In the genomic region with DNA sequence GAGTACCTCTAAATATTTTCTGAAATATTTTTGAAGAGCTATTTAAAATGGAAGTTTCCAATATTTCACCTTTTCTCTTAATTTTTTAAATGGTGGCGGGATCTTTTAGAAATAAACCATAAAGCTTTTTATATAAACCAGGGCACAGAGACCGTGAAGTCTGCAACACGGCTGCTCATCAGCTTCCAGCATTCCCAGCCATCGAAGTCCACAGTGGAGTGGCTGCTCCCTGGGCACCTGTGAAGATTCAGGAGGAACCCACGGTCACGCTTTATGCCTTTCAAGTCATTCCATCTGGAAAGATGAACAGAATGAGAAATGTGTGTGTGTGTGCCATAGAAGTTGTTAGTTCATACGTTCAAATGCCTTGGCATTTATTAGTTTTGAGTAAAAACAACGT, we compare ENCODE assay signal across 8 mouse cellular contexts. TPM values are rescaled to one million over a fixed set of nuclear protein-coding genes. Genes with fewer than 3 reads are reported as not detected.
A peak's percentile ranks its signal among the peaks of the same experiment; 100 is the strongest.
DNase-seq lines count a peak whose midpoint lies in the region; ATAC-seq lines count a peak whose summit lies in the region.

No protein-coding gene starts in this region.

- ATAC-seq in erythroblast, adult 5-6 weeks (replicated peaks; ENCODE audit: low FRiP score, poor library complexity, severe bottlenecking), result no peak
- ATAC-seq in forebrain, embryonic 13.5 days, result no peak
- ATAC-seq in liver, embryonic 12.5 days, result no peak

- H3K27ac ChIP-seq in forebrain, embryonic 13.5 days, result no peak overlapping the region
- H3K27ac ChIP-seq in liver, embryonic 12.5 days, result no peak overlapping the region

- no peaks in the 10 kb centered on the region for H3K36me3 ChIP-seq in erythroblast, embryonic 14.5 days (ENCODE audit: control insufficient read depth)
- no peaks in the 10 kb centered on the region for H3K36me3 ChIP-seq in forebrain, embryonic 13.5 days (ENCODE audit: poor library complexity, severe bottlenecking)
- H3K36me3 ChIP-seq in liver, embryonic 12.5 days, result no peaks in the 10 kb centered on the region

- 53% methylated on average over 8 of the region's 8 CpGs for WGBS in forebrain, embryonic 13.5 days
- WGBS in liver, embryonic 12.5 days (ENCODE audit: insufficient replicate concordance), result 35% methylated on average over 8 of the region's 8 CpGs

- peak overlapping the region; percentile 63 for H3K4me3 ChIP-seq in erythroblast, embryonic 14.5 days (replicated peaks)
- peak overlapping the region; percentile 55 for H3K4me3 ChIP-seq in forebrain, embryonic 13.5 days
- peak overlapping the region; percentile 64 for H3K4me3 ChIP-seq in liver, embryonic 12.5 days

- peak; percentile 9 for DNase-seq in 3134 (ENCODE audit: extremely low read depth, insufficient read length, low spot score)
- DNase-seq in T-cell, adult 2 months (ENCODE audit: low spot score), result no peak
- no peak for DNase-seq in gastrocnemius, postnatal 25 days
- no peak for DNase-seq in kidney, postnatal 10 days

- no peaks in the 10 kb centered on the region for H3K9me3 ChIP-seq in erythroblast, embryonic 14.5 days (ENCODE audit: control insufficient read depth, low read length)
- no peaks in the 10 kb centered on the region for H3K9me3 ChIP-seq in forebrain, embryonic 13.5 days (replicated peaks)
- H3K9me3 ChIP-seq in liver, embryonic 12.5 days (replicated peaks), result no peaks in the 10 kb centered on the region

- H3K4me1 ChIP-seq in erythroblast, embryonic 14.5 days (ENCODE audit: control insufficient read depth), result peaks cover 17% of the 10 kb centered on the region
- peaks cover 13% of the 10 kb centered on the region for H3K4me1 ChIP-seq in forebrain, embryonic 13.5 days
- peaks cover 20% of the 10 kb centered on the region for H3K4me1 ChIP-seq in liver, embryonic 12.5 days

- peak overlapping the region; percentile 47 for H3K9ac ChIP-seq in forebrain, embryonic 13.5 days
- peak overlapping the region; percentile 67 for H3K9ac ChIP-seq in liver, embryonic 12.5 days

- H3K4me2 ChIP-seq in forebrain, embryonic 13.5 days, result peak overlapping the region; percentile 58
- H3K4me2 ChIP-seq in liver, embryonic 12.5 days, result peak overlapping the region; percentile 79

- no peaks in the 10 kb centered on the region for H3K27me3 ChIP-seq in erythroblast, embryonic 14.5 days (ENCODE audit: control insufficient read depth)
- H3K27me3 ChIP-seq in forebrain, embryonic 13.5 days, result no peaks in the 10 kb centered on the region
- H3K27me3 ChIP-seq in liver, embryonic 12.5 days (replicated peaks), result no peaks in the 10 kb centered on the region

RNA-seq across cellular contexts. Expression of gene Nudt13, which starts 0.5 kb away (rescaled TPM):
- 0.10 and 0.13 TPM in 2 replicates for polyA plus RNA-seq in erythroblast, embryonic 14.5 days (2012)
- 4.4 TPM in 1 of 2 replicates, not detected in the other for total RNA-seq in erythroblast, adult 5-6 weeks (2015; ENCODE audit: low replicate concordance)
- total RNA-seq in erythroblast, adult 5-6 weeks (2017; ENCODE audit: low replicate concordance), result 3.6 and 5.3 TPM in 2 replicates
- polyA plus RNA-seq in forebrain, embryonic 13.5 days (2015; fragmentation: Nextera tagmentation; extraction: Ambion mirVana), result 15.8 and 16.4 TPM in 2 replicates
- polyA plus RNA-seq in liver, embryonic 12.5 days (2016; fragmentation: Nextera tagmentation; extraction: Ambion mirVana), result 7.8 and 9.3 TPM in 2 replicates
- total RNA-seq in gastrocnemius, postnatal 25 days (2021), result 10 to 100 TPM; 32.5 to 33.7 TPM

RNA-seq across cellular contexts. Expression of gene Kcnk16, which starts 25.9 kb away (rescaled TPM):
- 0.03 and 0.05 TPM in 2 replicates for polyA plus RNA-seq in erythroblast, embryonic 14.5 days (2012)
- total RNA-seq in erythroblast, adult 5-6 weeks (2015; ENCODE audit: low replicate concordance), result not detected in 2 replicates
- not detected in 2 replicates for total RNA-seq in erythroblast, adult 5-6 weeks (2017; ENCODE audit: low replicate concordance)
- not detected in 2 replicates for polyA plus RNA-seq in forebrain, embryonic 13.5 days (2015; fragmentation: Nextera tagmentation; extraction: Ambion mirVana)
- polyA plus RNA-seq in liver, embryonic 12.5 days (2016; fragmentation: Nextera tagmentation; extraction: Ambion mirVana), result 1.4 and 1.7 TPM in 2 replicates
- not detected for total RNA-seq in gastrocnemius, postnatal 25 days (2021)

RNA-seq across cellular contexts. Expression of gene Ecd, which starts 53.0 kb away (rescaled TPM):
- 1.2 and 2.3 TPM in 2 replicates for polyA plus RNA-seq in erythroblast, embryonic 14.5 days (2012)
- 10.2 and 10.9 TPM in 2 replicates for total RNA-seq in erythroblast, adult 5-6 weeks (2015; ENCODE audit: low replicate concordance)
- total RNA-seq in erythroblast, adult 5-6 weeks (2017; ENCODE audit: low replicate concordance), result 9.1 and 10.2 TPM in 2 replicates
- 55.9 and 58.8 TPM in 2 replicates for polyA plus RNA-seq in forebrain, embryonic 13.5 days (2015; fragmentation: Nextera tagmentation; extraction: Ambion mirVana)
- 49.2 and 49.5 TPM in 2 replicates for polyA plus RNA-seq in liver, embryonic 12.5 days (2016; fragmentation: Nextera tagmentation; extraction: Ambion mirVana)
- 10 to 100 TPM; 27.0 to 28.3 TPM for total RNA-seq in gastrocnemius, postnatal 25 days (2021)

RNA-seq across cellular contexts. Expression of gene Fam149b, which starts 53.0 kb away (rescaled TPM):
- 1.1 TPM in 2 replicates for polyA plus RNA-seq in erythroblast, embryonic 14.5 days (2012)
- 12.5 and 23.2 TPM in 2 replicates for total RNA-seq in erythroblast, adult 5-6 weeks (2015; ENCODE audit: low replicate concordance)
- 5.5 and 10.5 TPM in 2 replicates for total RNA-seq in erythroblast, adult 5-6 weeks (2017; ENCODE audit: low replicate concordance)
- polyA plus RNA-seq in forebrain, embryonic 13.5 days (2015; fragmentation: Nextera tagmentation; extraction: Ambion mirVana), result 45.2 and 45.3 TPM in 2 replicates
- polyA plus RNA-seq in liver, embryonic 12.5 days (2016; fragmentation: Nextera tagmentation; extraction: Ambion mirVana), result 14.6 TPM in 2 replicates
- total RNA-seq in gastrocnemius, postnatal 25 days (2021), result 10 to 100 TPM; 19.7 to 20.8 TPM

Comparison
In these comparisons a context has a peak if more than half of its experiments do, and no peak if none do; other contexts are left out.
1. RNA of gene Ecd, which starts 53.0 kb away (polyA plus RNA-seq): 55.9 to 58.8 TPM in forebrain, embryonic 13.5 days and 49.2 to 49.5 TPM in liver, embryonic 12.5 days; 1.2 to 2.3 TPM in erythroblast, embryonic 14.5 days; every median in the first group is over 10 times any median in the second.
2. Peak in every context shown above with its lines, with median percentiles within 50 percentile points of each other: H3K4me3 ChIP-seq.